In genomic region chr5:150901661-150902060, GRCm38 (mm10) we compare ENCODE assay signal across 17 mouse cellular contexts. TPM values are rescaled to one million over a fixed set of nuclear protein-coding genes. Genes with fewer than 3 reads are reported as not detected.
"Had no signal": no experiment of that assay in that cellular context is flagged by ENCODE, and none has a peak within 500 bp of the region (broad histone marks: within the 10 kb centered on the region; RNA-seq: fewer than 3 reads in every experiment).

No protein-coding gene starts in this region.

- H3K4me1 ChIP-seq: stomach, embryonic 15.5 days had no signal

- DNase-seq: right cerebral cortex, adult 18-20 months; right cerebral cortex, postnatal 14 days; right cerebral cortex, postnatal 25 days; right cerebral cortex, postnatal 4 days; spleen, adult 18-20 months; thymus, adult 18-20 months; thymus, adult 2 months; thymus, postnatal 14 days; thymus, postnatal 25 days; thymus, postnatal 36 days; thymus, postnatal 4 days had no signal

- H3K4me3 ChIP-seq: neural tube, embryonic 12.5 days; neural tube, embryonic 13.5 days; neural tube, embryonic 15.5 days; stomach, embryonic 15.5 days had no signal

- H3K9ac ChIP-seq: neural tube, embryonic 12.5 days; neural tube, embryonic 13.5 days; neural tube, embryonic 15.5 days; stomach, embryonic 15.5 days had no signal

- H3K27ac ChIP-seq: neural tube, embryonic 12.5 days; neural tube, embryonic 13.5 days; neural tube, embryonic 15.5 days; stomach, embryonic 15.5 days; stomach, postnatal 0 days had no signal

- H3K36me3 ChIP-seq: neural tube, embryonic 12.5 days; neural tube, embryonic 13.5 days; neural tube, embryonic 15.5 days; stomach, embryonic 15.5 days had no signal

- H3K27me3 ChIP-seq: neural tube, embryonic 12.5 days; neural tube, embryonic 13.5 days; neural tube, embryonic 15.5 days; stomach, embryonic 15.5 days had no signal

- H3K9me3 ChIP-seq: neural tube, embryonic 12.5 days; neural tube, embryonic 13.5 days; neural tube, embryonic 15.5 days; stomach, embryonic 15.5 days had no signal

- H3K4me2 ChIP-seq: neural tube, embryonic 12.5 days; neural tube, embryonic 13.5 days; neural tube, embryonic 15.5 days; stomach, embryonic 15.5 days had no signal

RNA-seq across cellular contexts. Expression of gene Kl, which starts 50.7 kb away (rescaled TPM):
- total RNA-seq: neutrophil, adult 5-6 weeks had no signal
